Mouse (Mus musculus) heart, embryonic 16.5 days (tissue): Measurements from ENCODE around the gene Hip1. TPM values are rescaled to one million over a fixed set of nuclear protein-coding genes. Genes with fewer than 3 reads are reported as not detected.
"Not testable (repeated sequence)": the region's sequence is repeated elsewhere in the genome, so short reads cannot be mapped to it uniquely, and the experiment has no call there.

ENCODE experiments used
- ATAC-seq: fragments of 200-750 bp; cut with Nextera tagmentation; replicated peaks from 2 replicates; pipeline ENCODE4 v1.8.0; 2017; ENCODE audit warnings: moderate number of reproducible peaks; ENCODE audit not compliant: insufficient read depth, low FRiP score; ENCODE audit errors: extremely low read depth
- H3K27ac ChIP-seq: fragments of 300-500 bp; sonication (generic); 2 replicates; pipeline ENCODE4 v1.5.1; 2014; ENCODE audit warnings: mild to moderate bottlenecking, low read length, control low read depth, moderate library complexity
- H3K27me3 ChIP-seq: fragments of 300-500 bp; sonication (generic); 2 replicates; pipeline ENCODE4 v1.6.1; 2014; ENCODE audit warnings: low read length, mixed read lengths; ENCODE audit not compliant: control insufficient read depth, insufficient read depth
- H3K36me3 ChIP-seq: fragments of 300-500 bp; sonication (generic); 2 replicates; pipeline ENCODE4 v1.6.1; 2014; ENCODE audit not compliant: control insufficient read depth, insufficient read depth
- H3K4me1 ChIP-seq: fragments of 300-500 bp; sonication (generic); 2 replicates; pipeline ENCODE4 v1.6.1; 2014; ENCODE audit warnings: low read length, mixed read lengths; ENCODE audit not compliant: control insufficient read depth, insufficient read depth
- H3K4me2 ChIP-seq: fragments of 300-500 bp; sonication (generic); 2 replicates; pipeline ENCODE4 v1.6.1; 2014; ENCODE audit warnings: low read depth, mild to moderate bottlenecking, control low read depth, low read length
- H3K4me3 ChIP-seq: fragments of 300-500 bp; sonication (generic); 2 replicates; pipeline ENCODE4 v1.5.1; 2014; ENCODE audit warnings: mild to moderate bottlenecking, control low read depth, low read length
- H3K9ac ChIP-seq: fragments of 300-500 bp; sonication (generic); 2 replicates; pipeline ENCODE4 v1.6.1; 2014; ENCODE audit warnings: low read length, control low read depth
- H3K9me3 ChIP-seq: fragments of 300-500 bp; sonication (generic); replicated peaks from 2 replicates; pipeline ENCODE4 v1.6.1; 2016; ENCODE audit warnings: low read length; ENCODE audit not compliant: control insufficient read depth
- WGBS: fragments of 180-500 bp; shearing (Covaris S2); extraction: QIAGEN DNeasy Blood & Tissue Kit; methylation state at CpG from one replicate; pipeline ENCODE4 v1.1.7; 2014; 5-methylcytosine and 5-hydroxymethylcytosine counted together
- polyA plus RNA-seq: library from polyadenylated mRNA; unstranded; fragments of >200 nt; fragmentation: Nextera tagmentation; extraction: Ambion mirVana; gene quantifications from 2 replicates; pipeline ENCODE4 v1.2.1, GENCODE M21; 2015

Gene Hip1
- polyA plus RNA-seq, 1 experiment from 2014 or later: 20.3 TPM

DNA sequence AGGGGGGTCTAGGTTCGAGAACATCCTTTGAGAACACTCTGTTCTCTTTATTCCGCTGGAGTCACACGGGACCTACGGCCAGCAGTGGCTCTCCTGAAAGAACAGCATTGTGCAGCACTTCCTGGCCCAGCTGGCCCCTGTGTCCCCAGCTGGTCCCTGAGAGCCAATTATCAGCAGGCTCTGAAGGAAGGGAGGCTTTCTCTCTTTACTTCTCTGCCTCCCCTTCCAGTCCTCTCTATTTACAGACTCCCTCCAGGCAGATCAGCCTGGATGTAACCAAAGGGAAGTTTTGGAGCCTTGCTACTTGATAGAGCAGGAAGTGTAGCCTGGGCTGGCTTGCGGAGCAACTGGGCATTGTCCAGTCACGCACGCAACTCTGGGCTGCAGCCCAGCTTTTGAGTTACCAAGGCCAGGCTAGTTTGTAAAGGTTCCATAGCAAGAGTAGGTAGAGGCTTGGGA lies 79.1 kb downstream of the Hip1 start:
- Histone ChIP-seq H3K9ac (no peak overlapping the region), H3K4me2 (no peak overlapping the region), H3K27ac (peak overlapping the region; percentile 76), H3K4me1 (no peaks in the 10 kb centered on the region), H3K27me3 (no peaks in the 10 kb centered on the region), H3K4me3 (no peak overlapping the region), H3K9me3 (no peaks in the 10 kb centered on the region), H3K36me3 (peaks cover 4% of the 10 kb centered on the region)
- WGBS: 62% methylated on average over 7 of the region's 7 CpGs
- ATAC-seq: peak; percentile 79

DNA sequence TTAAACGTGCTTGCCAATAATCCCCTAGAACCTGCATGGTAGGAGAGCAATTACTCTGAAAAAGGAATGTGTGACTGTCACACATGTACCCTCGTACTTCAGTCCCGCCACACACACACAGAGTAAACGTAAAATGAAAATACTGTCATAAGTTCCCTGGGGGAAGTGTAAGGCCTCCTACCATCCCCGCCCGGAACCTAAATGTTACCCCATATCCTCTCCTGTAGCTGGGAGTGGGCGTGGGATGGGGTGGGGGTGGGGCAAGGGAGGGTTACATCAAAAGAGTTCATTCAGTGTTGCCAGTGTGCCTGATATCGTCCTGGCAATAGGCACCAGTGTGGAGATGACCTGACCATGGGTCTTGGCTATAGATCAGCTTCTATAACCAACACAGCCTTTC lies 81.5 kb downstream of the Hip1 start:
- no peak overlapping the region for H3K4me3 ChIP-seq
- 79% methylated on average over 8 of the region's 8 CpGs for WGBS
- peaks cover 2% of the 10 kb centered on the region for H3K4me1 ChIP-seq
- no peaks in the 10 kb centered on the region for H3K9me3 ChIP-seq
- peaks cover 10% of the 10 kb centered on the region for H3K36me3 ChIP-seq
- no peak for ATAC-seq
- no peak overlapping the region for H3K4me2 ChIP-seq
- H3K27ac ChIP-seq: no peak overlapping the region
- H3K9ac ChIP-seq: no peak overlapping the region
- H3K27me3 ChIP-seq: no peaks in the 10 kb centered on the region

DNA sequence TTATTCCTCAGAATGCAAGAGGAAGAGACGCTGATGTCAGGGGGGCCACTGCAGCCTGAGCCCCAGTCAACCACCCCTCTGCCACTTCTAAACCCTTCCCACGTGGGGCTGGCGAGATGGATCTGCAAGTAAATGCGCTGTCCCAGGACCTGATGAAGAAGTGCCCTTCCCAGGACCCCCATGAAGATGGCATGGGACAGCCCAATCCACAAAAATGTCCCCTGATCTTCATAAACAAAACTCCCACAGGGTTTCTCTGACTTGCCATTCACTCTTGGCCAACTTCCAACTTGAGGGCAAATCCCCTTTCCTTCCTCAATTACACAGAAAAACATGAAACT lies 84.1 kb downstream of the Hip1 start:
- Histone ChIP-seq H3K4me3 (no peak overlapping the region), H3K9me3 (no peaks in the 10 kb centered on the region), H3K4me1 (peaks cover 2% of the 10 kb centered on the region), H3K4me2 (no peak overlapping the region), H3K27ac (peak overlapping the region; percentile 59), H3K9ac (no peak overlapping the region), H3K36me3 (peaks cover 21% of the 10 kb centered on the region), H3K27me3 (no peaks in the 10 kb centered on the region)
- ATAC-seq: no peak
- WGBS: 82% methylated on average over 4 of the region's 4 CpGs

DNA sequence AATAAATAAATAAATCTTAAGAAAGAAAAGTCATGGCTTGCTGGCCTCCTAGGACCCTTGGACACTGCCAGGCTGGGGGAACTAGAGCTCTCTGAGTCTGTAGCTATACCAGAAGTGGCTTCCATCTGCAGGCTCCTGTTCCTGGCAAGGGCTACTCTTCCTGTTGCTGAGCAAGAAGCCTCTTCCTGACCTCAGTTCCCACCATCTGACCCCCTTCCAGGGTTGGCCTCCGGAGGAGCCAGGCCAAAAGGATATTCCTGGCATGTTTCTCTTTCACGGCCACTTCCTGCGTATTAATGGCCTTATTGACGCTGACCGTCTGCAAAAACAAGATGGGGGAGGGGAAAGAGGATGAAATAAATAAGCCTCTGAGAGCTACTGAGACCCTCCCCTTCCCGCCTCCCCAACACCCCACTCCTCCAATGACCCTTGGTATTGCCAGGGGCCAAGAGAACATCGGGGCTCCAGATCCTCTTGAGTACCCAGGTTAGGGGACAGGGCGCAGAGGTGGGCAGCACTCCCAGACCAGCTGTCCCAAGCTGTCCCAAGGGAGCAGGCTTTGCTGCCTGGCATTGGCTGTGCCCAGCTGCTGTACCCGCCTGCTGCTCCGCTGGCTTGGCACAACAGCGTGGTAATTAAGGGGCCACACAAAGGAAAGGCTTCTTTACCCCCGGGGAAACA lies 84.6 kb downstream of the Hip1 start:
- no peak overlapping the region for H3K9ac ChIP-seq
- H3K9me3 ChIP-seq: no peaks in the 10 kb centered on the region
- WGBS: 80% methylated on average over 12 of the region's 12 CpGs
- H3K4me1 ChIP-seq: peaks cover 2% of the 10 kb centered on the region
- no peak overlapping the region for H3K4me2 ChIP-seq
- peaks cover 22% of the 10 kb centered on the region for H3K36me3 ChIP-seq
- peak overlapping the region; percentile 59 for H3K27ac ChIP-seq
- ATAC-seq: 0 out of 2 replicates have a peak, but pooled peaks have one; percentile 52
- H3K4me3 ChIP-seq: no peak overlapping the region
- no peaks in the 10 kb centered on the region for H3K27me3 ChIP-seq

DNA sequence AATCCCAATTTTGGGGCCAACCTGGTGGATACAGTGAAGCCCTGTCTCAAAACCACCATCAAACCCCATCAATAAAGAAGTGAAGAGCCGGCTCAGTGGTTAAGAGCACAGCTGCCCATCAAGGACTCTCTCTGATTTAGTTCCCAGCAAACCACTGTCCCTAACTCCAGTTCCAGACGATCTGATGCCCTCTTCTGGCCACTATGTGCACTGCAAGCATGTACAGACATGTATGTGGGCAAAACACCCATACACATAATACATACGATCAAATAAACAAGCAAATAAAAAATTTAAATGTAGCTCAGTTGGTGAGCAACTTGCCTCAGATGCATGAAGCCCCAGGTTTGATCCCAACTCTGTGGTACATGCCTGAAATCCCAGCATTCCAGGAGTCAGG lies 85.4 kb downstream of the Hip1 start:
- 72% methylated on average over 3 of the region's 3 CpGs for WGBS
- peaks cover 30% of the 10 kb centered on the region for H3K36me3 ChIP-seq
- no peak for ATAC-seq
- H3K9me3 ChIP-seq: peaks cover under 1% of the 10 kb centered on the region
- no peak overlapping the region for H3K27ac ChIP-seq
- H3K27me3 ChIP-seq: no peaks in the 10 kb centered on the region
- no peak overlapping the region for H3K4me2 ChIP-seq
- H3K9ac ChIP-seq: no peak overlapping the region
- H3K4me1 ChIP-seq: peaks cover 2% of the 10 kb centered on the region
- no peak overlapping the region for H3K4me3 ChIP-seq

DNA sequence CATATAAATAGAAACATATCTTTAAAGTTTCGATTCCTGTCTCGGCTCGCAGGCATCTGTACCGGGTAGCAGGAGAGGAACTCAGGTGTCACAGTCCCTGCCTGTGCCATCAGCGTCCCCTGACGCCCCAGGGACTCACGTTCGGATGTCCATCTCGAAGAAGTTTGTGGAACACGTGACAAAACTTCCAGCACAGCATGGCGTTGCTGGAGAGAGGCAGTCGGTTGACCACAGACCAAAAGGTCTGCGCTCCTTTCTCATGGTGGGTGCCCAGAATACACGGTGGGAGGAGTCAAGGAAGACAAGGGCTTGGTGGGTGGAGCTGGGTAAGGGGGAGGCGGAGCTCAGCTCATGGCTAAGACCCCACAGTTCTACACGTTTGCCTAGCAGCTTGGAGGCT lies 87.0 kb downstream of the Hip1 start:
- Histone ChIP-seq H3K9ac (no peak overlapping the region), H3K4me3 (no peak overlapping the region), H3K4me2 (no peak overlapping the region), H3K36me3 (peaks cover 37% of the 10 kb centered on the region), H3K4me1 (peaks cover 2% of the 10 kb centered on the region), H3K27ac (no peak overlapping the region), H3K9me3 (peaks cover 6% of the 10 kb centered on the region), H3K27me3 (no peaks in the 10 kb centered on the region)
- WGBS: 92% methylated on average over 16 of the region's 16 CpGs
- no peak for ATAC-seq

DNA sequence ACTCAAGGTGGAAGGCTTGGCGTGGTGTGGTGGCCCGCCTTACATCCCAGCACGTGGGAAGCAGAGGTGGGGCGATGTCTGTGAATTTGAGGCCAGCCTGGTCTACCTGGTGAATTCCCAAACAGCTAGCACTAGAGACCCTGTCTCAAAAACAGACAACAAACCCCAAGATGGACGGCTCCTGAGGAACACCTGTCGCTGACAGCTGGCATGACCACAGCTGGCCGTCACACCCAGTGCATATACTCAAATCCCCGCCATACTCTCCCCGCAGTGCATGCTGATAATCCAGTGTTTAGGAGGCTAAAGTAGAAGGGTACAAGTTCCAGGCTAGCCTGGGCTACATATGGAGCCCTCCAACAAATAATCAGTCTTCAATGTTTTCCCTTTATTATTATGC lies 88.4 kb downstream of the Hip1 start:
- Histone ChIP-seq H3K4me3 (no peak overlapping the region), H3K9me3 (peaks cover 6% of the 10 kb centered on the region), H3K27ac (no peak overlapping the region), H3K36me3 (peaks cover 37% of the 10 kb centered on the region), H3K4me2 (no peak overlapping the region), H3K9ac (no peak overlapping the region), H3K4me1 (peaks cover 2% of the 10 kb centered on the region), H3K27me3 (no peaks in the 10 kb centered on the region)
- ATAC-seq: no peak
- WGBS: 95% methylated on average over 9 of the region's 9 CpGs

DNA sequence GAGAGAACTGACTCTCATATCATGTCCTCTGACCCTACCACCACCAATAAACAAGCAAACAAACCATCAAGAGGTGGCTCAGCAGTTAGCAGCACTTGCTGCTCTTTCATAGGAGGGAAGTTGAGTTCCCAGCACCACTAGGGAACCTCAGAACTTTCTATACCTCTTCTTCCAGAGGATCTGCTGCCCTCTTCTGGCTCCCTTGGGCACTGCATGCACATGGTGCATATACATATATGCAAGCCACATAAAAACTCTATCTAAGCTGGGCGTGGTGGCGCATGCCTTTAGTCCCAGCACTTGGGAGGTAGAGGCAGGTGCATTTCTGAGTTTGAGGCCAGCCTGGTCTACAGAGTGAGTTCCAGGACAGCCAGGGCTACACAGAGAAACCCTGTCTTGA lies 90.7 kb downstream of the Hip1 start:
- WGBS: 98% methylated on average over 2 of the region's 2 CpGs
- Histone ChIP-seq H3K27ac (no peak overlapping the region), H3K9me3 (peaks cover 6% of the 10 kb centered on the region), H3K36me3 (peaks cover 45% of the 10 kb centered on the region), H3K4me1 (no peaks in the 10 kb centered on the region), H3K27me3 (no peaks in the 10 kb centered on the region), H3K9ac (no peak overlapping the region), H3K4me2 (no peak overlapping the region), H3K4me3 (no peak overlapping the region)
- ATAC-seq: no peak

DNA sequence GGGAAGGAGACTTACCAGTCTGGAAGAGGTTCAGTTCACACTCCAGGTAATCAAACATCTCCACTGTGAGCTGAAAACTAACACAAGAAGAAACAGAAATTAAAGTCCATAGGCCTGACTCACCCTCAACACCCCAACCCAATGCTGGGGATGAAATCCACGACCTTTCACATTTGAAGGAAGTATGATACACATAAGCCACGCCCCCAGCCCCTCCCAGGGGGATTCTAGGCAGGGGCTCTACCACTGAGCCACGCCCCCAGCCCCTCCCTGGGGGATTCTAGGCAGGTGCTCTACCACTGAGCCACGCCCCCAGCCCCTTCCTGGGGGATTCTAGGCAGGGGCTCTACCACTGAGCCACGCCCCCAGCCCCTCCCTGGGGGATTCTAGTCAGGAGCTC lies 93.4 kb downstream of the Hip1 start:
- peaks cover 46% of the 10 kb centered on the region for H3K36me3 ChIP-seq
- not testable (repeated sequence) for H3K9me3 ChIP-seq, ATAC-seq, H3K27me3 ChIP-seq, H3K4me3 ChIP-seq, H3K9ac ChIP-seq, H3K27ac ChIP-seq, H3K4me2 ChIP-seq, H3K4me1 ChIP-seq
- 86% methylated on average over 5 of the region's 5 CpGs for WGBS
